Mouse (Mus musculus) bone marrow, adult 2 months (tissue): ENCODE measurements at regions not wholly inside any gene's neighbourhood (a gene's known extent, or its start where the extent isn't known, plus 50 kb on each side); places are given as distances from the start of the nearest gene placed in this dataset.

Source experiments
- CTCF ChIP-seq: fragments of 200-500 bp; IDR thresholded peaks from 2 replicates; pipeline ENCODE4 v1.5.1; 2011; ENCODE audit warnings: low read length, control low read depth; ENCODE audit not compliant: control insufficient read depth, insufficient read depth
- POLR2A ChIP-seq: fragments of 200-500 bp; IDR thresholded peaks from 2 replicates; pipeline ENCODE4 v1.6.1; 2011; ENCODE audit warnings: low read depth, mild to moderate bottlenecking, control low read depth, low read length, borderline replicate concordance; ENCODE audit not compliant: control insufficient read depth

DNA sequence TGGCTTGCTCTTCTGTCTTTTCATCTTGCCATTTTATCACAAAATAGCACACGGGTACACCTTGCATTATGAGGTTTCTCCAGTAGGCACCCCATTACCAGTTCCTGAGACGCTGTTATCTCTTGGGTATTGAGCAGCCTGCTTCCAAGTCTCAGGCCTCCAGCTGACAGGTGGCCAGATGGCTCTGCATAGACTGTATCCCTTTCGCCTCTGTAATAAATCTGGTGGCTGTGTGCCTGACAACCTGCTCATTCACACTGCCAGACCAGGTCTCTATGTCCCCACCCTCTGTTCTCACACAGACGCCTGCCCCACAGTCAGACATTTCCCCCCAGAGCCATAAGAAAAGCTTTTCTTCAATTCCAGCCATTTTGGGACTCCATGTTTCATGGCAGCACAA is 66.3 kb upstream of the Nckap5 start:
- TF ChIP-seq CTCF, result no peak
- TF ChIP-seq POLR2A, result no peak
